ENCODE assay signal across 15 mouse cellular contexts in the genomic region with DNA sequence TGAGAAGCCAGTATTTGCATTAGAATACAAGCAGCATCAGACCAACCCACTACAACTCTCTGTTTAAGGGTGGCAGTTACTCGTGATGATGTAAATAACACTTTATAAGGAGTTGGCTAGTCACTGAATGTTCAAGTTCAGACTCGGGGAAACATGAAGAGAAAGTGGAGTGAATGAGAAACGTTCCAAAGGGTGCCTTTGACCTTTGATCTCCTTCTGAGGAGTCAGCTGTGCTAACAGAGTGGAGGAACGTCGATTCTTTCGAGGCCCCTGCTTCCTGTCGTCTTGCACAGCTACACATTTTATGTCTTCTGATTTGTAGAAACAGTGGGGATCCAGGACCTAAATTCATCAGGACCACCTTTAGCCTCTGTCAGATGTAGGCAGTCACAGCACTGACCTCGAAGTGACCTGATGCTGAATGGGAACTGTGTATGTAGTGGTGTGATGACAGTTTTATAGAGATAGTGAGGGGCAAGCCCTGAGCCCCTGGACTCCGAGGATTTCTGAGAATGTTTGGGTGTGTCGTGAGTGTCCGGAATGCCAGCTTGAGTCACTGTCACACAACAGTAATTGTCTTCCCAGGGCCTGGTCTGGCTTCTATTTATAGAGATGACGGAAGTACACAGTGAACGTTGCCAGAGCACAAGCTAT.
DNase-seq lines count a peak whose midpoint lies in the region; ATAC-seq lines count a peak whose summit lies in the region.
"Had no signal": no experiment of that assay in that cellular context is flagged by ENCODE, and none has a peak within 500 bp of the region (broad histone marks: within the 10 kb centered on the region; RNA-seq: fewer than 3 reads in every experiment).

No protein-coding gene starts in this region.

- H3K27me3 ChIP-seq in heart, embryonic 10.5 days (ENCODE audit: insufficient read depth, poor library complexity, severe bottlenecking) = no peaks in the 10 kb centered on the region
- H3K27me3 ChIP-seq in lung, embryonic 15.5 days = no peaks in the 10 kb centered on the region
- H3K27me3 ChIP-seq: embryonic facial prominence, embryonic 13.5 days; liver, embryonic 12.5 days had no signal

- ATAC-seq in lung, embryonic 15.5 days (ENCODE audit: borderline replicate concordance, extremely low read depth, low FRiP score, low TSS enrichment) = peak; percentile 42; the same call in 1 of the 2 replicates
- ATAC-seq: forebrain, embryonic 14.5 days; hindbrain, embryonic 16.5 days; liver, embryonic 12.5 days had no signal

- no peak overlapping the region for H3K4me2 ChIP-seq in lung, embryonic 15.5 days
- H3K4me2 ChIP-seq: embryonic facial prominence, embryonic 13.5 days; liver, embryonic 12.5 days had no signal

- H3K4me3 ChIP-seq in heart, embryonic 10.5 days = no peak overlapping the region
- no peak overlapping the region for H3K4me3 ChIP-seq in lung, embryonic 15.5 days
- H3K4me3 ChIP-seq: embryonic facial prominence, embryonic 13.5 days; liver, embryonic 12.5 days had no signal

- no peaks in the 10 kb centered on the region for H3K9me3 ChIP-seq in heart, embryonic 10.5 days
- H3K9me3 ChIP-seq in lung, embryonic 15.5 days = no peaks in the 10 kb centered on the region
- H3K9me3 ChIP-seq: embryonic facial prominence, embryonic 13.5 days; liver, embryonic 12.5 days had no signal

- 23% methylated on average over 13 of the region's 13 CpGs for WGBS in heart, embryonic 10.5 days
- 13% methylated on average over 13 of the region's 13 CpGs for WGBS in lung, embryonic 15.5 days

- no peak for DNase-seq in heart, embryonic 10.5 days (ENCODE audit: low spot score)
- DNase-seq in heart, adult 11 months = no peak
- DNase-seq in lung, postnatal 14 days = no peak
- peak; percentile 29 for DNase-seq in embryo, embryonic 9.5 days (ENCODE audit: extremely low spot score)
- DNase-seq in lung, postnatal 36 days = peak; percentile 31
- no peak for DNase-seq in testis, postnatal 10 days (ENCODE audit: low spot score)
- no peak for DNase-seq in left cerebral cortex, adult 8-10 months (ENCODE audit: low spot score in 2 of 2)
- DNase-seq: cerebellum, adult 8-10 months; gastrocnemius, postnatal 14 days; right cerebral cortex, postnatal 14 days had no signal

- no peaks in the 10 kb centered on the region for H3K36me3 ChIP-seq in heart, embryonic 10.5 days
- no peaks in the 10 kb centered on the region for H3K36me3 ChIP-seq in lung, embryonic 15.5 days
- H3K36me3 ChIP-seq: embryonic facial prominence, embryonic 13.5 days; liver, embryonic 12.5 days had no signal

- no peak overlapping the region for H3K9ac ChIP-seq in lung, embryonic 15.5 days
- H3K9ac ChIP-seq: embryonic facial prominence, embryonic 13.5 days; liver, embryonic 12.5 days had no signal

- H3K27ac ChIP-seq in heart, embryonic 10.5 days = peak overlapping the region; percentile 64; the same call in 1 of the 2 replicates
- H3K27ac ChIP-seq in lung, embryonic 15.5 days = 0 out of 2 replicates have a peak overlapping the region, but pooled peaks have one; percentile 3
- H3K27ac ChIP-seq: embryonic facial prominence, embryonic 13.5 days; liver, embryonic 12.5 days had no signal

- H3K4me1 ChIP-seq in heart, embryonic 10.5 days = peaks cover 11% of the 10 kb centered on the region
- H3K4me1 ChIP-seq in lung, embryonic 15.5 days = peaks cover 7% of the 10 kb centered on the region
- H3K4me1 ChIP-seq: liver, embryonic 12.5 days had no signal

Comparison
In these comparisons a context has a peak if more than half of its experiments do, and no peak if none do; other contexts are left out.
1. DNase-seq: peak in embryo, embryonic 9.5 days (single experiment) and lung, postnatal 36 days (single experiment); none in heart, embryonic 10.5 days (single experiment), heart, adult 11 months (single experiment), lung, postnatal 14 days (single experiment), testis, postnatal 10 days (single experiment) and left cerebral cortex, adult 8-10 months (0 of 2).